Mouse (Mus musculus) liver, embryonic 14.5 days (tissue): ENCODE measurements around the gene Sf3b1. TPM values are rescaled to one million over a fixed set of nuclear protein-coding genes. Genes with fewer than 3 reads are reported as not detected.
A peak's percentile ranks its signal among the peaks of the same experiment; 100 is the strongest.
"Not testable (repeated sequence)": the region's sequence is repeated elsewhere in the genome, so short reads cannot be mapped to it uniquely, and the experiment has no call there.

Source experiments
- ATAC-seq: fragments of 200-750 bp; cut with Nextera tagmentation; 2 replicates; pipeline ENCODE4 v1.8.0; 2017; ENCODE audit warnings: moderate number of reproducible peaks, mild to moderate bottlenecking, moderate library complexity; ENCODE audit not compliant: insufficient read depth
- DNase-seq, 3 experiments: peaks; one replicate each; pipeline ENCODE4 v3.0.0-alpha.2; 2012 to 2013; ENCODE audit warnings: low read depth in 3 of 3, low spot score in 3 of 3
- H3K27ac ChIP-seq: fragments of 300-500 bp; sonication (generic); 2 replicates; pipeline ENCODE4 v1.5.1; 2014; ENCODE audit warnings: moderate library complexity, mild to moderate bottlenecking, control low read depth, inconsistent platforms
- H3K27me3 ChIP-seq: fragments of 300-500 bp; sonication (generic); 2 replicates; pipeline ENCODE4 v1.6.1; 2014; ENCODE audit warnings: mild to moderate bottlenecking, low read length, moderate library complexity; ENCODE audit not compliant: control insufficient read depth, insufficient read depth
- H3K36me3 ChIP-seq: fragments of 300-500 bp; sonication (generic); replicated peaks from 2 replicates; pipeline ENCODE4 v1.6.1; 2014; ENCODE audit warnings: low read depth; ENCODE audit not compliant: control insufficient read depth, insufficient read depth
- H3K4me1 ChIP-seq, 2 experiments: fragments of 200-500 bp in 1 of 2; fragments of 300-500 bp in 1 of 2; sonication (generic) in 1 of 2; replicated peaks; 2 replicates each; pipeline ENCODE4 v1.6.1; 2012 to 2014; ENCODE audit warnings: antibody characterized with exemption in 1 of 2, inconsistent platforms in 1 of 2, low read length in 1 of 2; ENCODE audit not compliant: control insufficient read depth in 2 of 2, insufficient read depth in 2 of 2
- H3K4me2 ChIP-seq: fragments of 300-500 bp; sonication (generic); 2 replicates; pipeline ENCODE4 v1.6.1; 2014; ENCODE audit warnings: low read depth, mild to moderate bottlenecking, control low read depth, moderate library complexity
- H3K4me3 ChIP-seq, 2 experiments: fragments of 200-500 bp in 1 of 2; fragments of 300-500 bp in 1 of 2; sonication (generic) in 1 of 2; 2 replicates each; pipeline ENCODE4 v1.5.1; 2012 to 2014; ENCODE audit warnings: low read depth in 2 of 2, low read length in 2 of 2, mild to moderate bottlenecking in 2 of 2, control low read depth in 1 of 2, inconsistent platforms in 1 of 2, moderate library complexity in 1 of 2; ENCODE audit not compliant: insufficient read depth in 1 of 2
- H3K9ac ChIP-seq: fragments of 300-500 bp; sonication (generic); replicated peaks from 2 replicates; pipeline ENCODE4 v1.6.1; 2014; ENCODE audit warnings: mild to moderate bottlenecking, control low read depth, moderate library complexity
- H3K9me3 ChIP-seq: fragments of 300-500 bp; sonication (generic); 2 replicates; pipeline ENCODE4 v1.6.1; 2016; ENCODE audit warnings: low read length, mixed read lengths; ENCODE audit not compliant: control insufficient read depth
- CTCF ChIP-seq: IDR thresholded peaks from 2 replicates; pipeline ENCODE4 v1.5.1; 2016; ENCODE audit warnings: antibody characterized with exemption, low read depth, control low read depth
- EP300 ChIP-seq: IDR thresholded peaks from 2 replicates; pipeline ENCODE4 v1.6.1; 2016; ENCODE audit warnings: antibody characterized with exemption, low read depth
- WGBS: fragments of 180-500 bp; shearing (Covaris S2); extraction: QIAGEN DNeasy Blood & Tissue Kit; methylation state at CpG from one replicate; pipeline ENCODE4 v1.1.7; 2014; ENCODE audit not compliant: insufficient replicate concordance; 5-methylcytosine and 5-hydroxymethylcytosine counted together
- polyA plus RNA-seq, 2 experiments: library from polyadenylated mRNA; depleted of rRNA in 1 of 2; stranded (reverse) in 1 of 2; unstranded in 1 of 2; fragments of >200 nt; fragmentation: Nextera tagmentation in 1 of 2; extraction: Ambion mirVana in 1 of 2; gene quantifications; 2 replicates each; pipeline versions ENCODE4 v1.2.1 to v1.2.3; 2012 to 2014

Sf3b1 gene
- polyA plus RNA-seq, 2 experiments: 45.0 to 122 TPM

- DNase-seq (no peak), ATAC-seq (no peak)
- no peaks in the 10 kb centered on the region for H3K4me1 ChIP-seq
- no peaks in the 10 kb centered on the region for H3K9me3 ChIP-seq
- 44% methylated on average over 3 of the region's 3 CpGs for whole genome bisulfite sequencing
- no peaks in the 10 kb centered on the region for H3K27me3 ChIP-seq
- H3K27ac ChIP-seq: no peak overlapping the region
- H3K9ac ChIP-seq: no peak overlapping the region
- H3K4me2 ChIP-seq: no peak overlapping the region
- H3K36me3 ChIP-seq: no peaks in the 10 kb centered on the region
- no peak overlapping the region for H3K4me3 ChIP-seq
- TF ChIP-seq CTCF (peak; percentile 54), EP300 (no peak)
Observed at GRCm38 (mm10) chr1:54958525-54958924, 68.8 kb downstream of the Sf3b1 start.

DNA sequence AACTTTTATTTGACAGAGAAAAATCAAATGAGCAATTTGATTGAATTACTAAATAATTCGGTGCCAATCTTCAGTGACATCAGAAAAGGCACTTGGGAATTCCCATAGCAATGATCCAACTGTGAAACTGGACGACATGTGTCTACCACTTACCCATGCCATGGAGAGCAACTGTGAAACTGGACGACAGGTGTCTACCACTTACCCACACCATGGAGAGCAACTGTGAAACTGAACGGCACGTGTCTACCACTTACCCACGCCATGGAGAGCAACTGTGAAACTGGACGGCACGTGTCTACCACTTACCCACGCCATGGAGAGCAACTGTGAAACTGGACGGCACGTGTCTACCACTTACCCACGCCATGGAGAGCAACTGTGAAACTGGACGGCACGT is 70.3 kb downstream of the Sf3b1 start:
- not testable (repeated sequence) for H3K4me3 ChIP-seq, H3K9ac ChIP-seq, H3K36me3 ChIP-seq, H3K27me3 ChIP-seq, H3K27ac ChIP-seq, H3K4me1 ChIP-seq, H3K9me3 ChIP-seq, DNase-seq, ATAC-seq, H3K4me2 ChIP-seq
- WGBS: 74% methylated on average over 11 of the region's 14 CpGs

DNA sequence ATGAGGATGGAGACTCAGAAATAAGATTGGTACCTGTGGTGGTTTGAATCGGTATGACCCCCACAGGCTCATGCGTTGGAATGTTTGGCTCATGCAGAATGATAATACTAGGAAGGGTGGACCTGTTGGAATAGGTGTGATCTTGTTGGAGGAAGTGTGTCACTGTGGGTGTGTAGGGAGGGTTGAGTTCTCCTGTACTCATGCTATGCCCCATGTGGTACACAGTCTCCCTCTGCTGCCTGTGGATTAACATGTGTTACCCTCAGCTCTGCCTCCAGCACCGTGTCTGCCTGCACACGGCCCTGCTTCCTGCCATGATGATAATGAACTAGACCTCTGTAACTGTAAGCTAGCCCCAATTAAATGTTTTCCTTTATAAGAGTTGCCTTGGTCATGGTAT is 72.4 kb downstream of the Sf3b1 start:
- no peaks in the 10 kb centered on the region for H3K4me1 ChIP-seq
- no peak for ATAC-seq
- no peaks in the 10 kb centered on the region for H3K9me3 ChIP-seq
- no peak for DNase-seq
- H3K27ac ChIP-seq: no peak overlapping the region
- H3K27me3 ChIP-seq: no peaks in the 10 kb centered on the region
- 47% methylated on average over 4 of the region's 4 CpGs for WGBS
- H3K4me3 ChIP-seq: no peak overlapping the region
- TF ChIP-seq EP300: no peak
- TF ChIP-seq CTCF: peak; percentile 20; the same call in 1 of the 2 replicates
- H3K9ac ChIP-seq: no peak overlapping the region
- H3K36me3 ChIP-seq: no peaks in the 10 kb centered on the region
- no peak overlapping the region for H3K4me2 ChIP-seq

DNA sequence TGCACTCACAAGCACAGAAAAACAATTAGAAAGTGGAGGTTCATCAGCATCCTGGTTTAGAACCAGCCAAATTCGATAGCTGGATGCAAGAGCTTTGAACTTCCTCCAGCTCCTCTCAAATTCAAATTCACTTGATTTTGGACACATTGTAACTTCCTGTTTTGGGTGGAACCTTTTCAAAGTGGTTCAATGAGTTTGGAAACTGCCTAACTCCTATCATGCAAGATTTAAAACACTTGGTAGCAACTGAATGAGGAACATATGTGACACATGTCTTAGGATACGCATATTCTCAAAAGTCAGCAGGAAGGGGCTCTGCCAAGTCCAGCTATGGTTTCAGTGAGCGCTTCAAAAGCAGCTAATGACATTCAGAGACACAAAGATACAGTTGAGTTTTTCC is 82.6 kb downstream of the Sf3b1 start:
- Histone ChIP-seq H3K4me1 (no peaks in the 10 kb centered on the region), H3K9me3 (no peaks in the 10 kb centered on the region), H3K4me2 (no peak overlapping the region), H3K9ac (no peak overlapping the region), H3K27me3 (no peaks in the 10 kb centered on the region), H3K27ac (no peak overlapping the region), H3K4me3 (no peak overlapping the region), H3K36me3 (no peaks in the 10 kb centered on the region)
- DNase-seq (no peak), ATAC-seq (no peak)
- WGBS: 59% methylated on average over 3 of the region's 3 CpGs
- no peak for TF ChIP-seq EP300
- TF ChIP-seq CTCF: no peak

GRCm38 (mm10) chr1:54935466-54935865 is 91.8 kb downstream of the Sf3b1 start:
- TF ChIP-seq CTCF (no peak), EP300 (no peak)
- WGBS: 56% methylated on average over 3 of the region's 3 CpGs
- Histone ChIP-seq H3K4me1 (no peaks in the 10 kb centered on the region), H3K9ac (no peak overlapping the region), H3K4me3 (no peak overlapping the region), H3K27ac (no peak overlapping the region), H3K4me2 (no peak overlapping the region), H3K27me3 (no peaks in the 10 kb centered on the region), H3K9me3 (no peaks in the 10 kb centered on the region), H3K36me3 (no peaks in the 10 kb centered on the region)
- ATAC-seq (no peak), DNase-seq (no peak)

Other genes with a start within 250 kb of the Sf3b1 start
- 3.1 and 4.2 TPM in 2 replicates for gene Ankrd44, start 101.1 kb downstream of the Sf3b1 start, polyA plus RNA-seq (2012; rRNA removed)
- gene Ankrd44, start 101.1 kb downstream of the Sf3b1 start, polyA plus RNA-seq (2014; fragmentation: Nextera tagmentation; extraction: Ambion mirVana): 4.5 and 6.1 TPM in 2 replicates
- 6.3 and 8.6 TPM in 2 replicates for gene Coq10b, start 25.3 kb upstream of the Sf3b1 start, polyA plus RNA-seq (2012; rRNA removed)
- 15.4 and 16.4 TPM in 2 replicates for gene Coq10b, start 25.3 kb upstream of the Sf3b1 start, polyA plus RNA-seq (2014; fragmentation: Nextera tagmentation; extraction: Ambion mirVana)
- gene Hspe1, start 60.7 kb upstream of the Sf3b1 start, polyA plus RNA-seq (2012; rRNA removed): 148 and 306 TPM in 2 replicates
- gene Hspe1, start 60.7 kb upstream of the Sf3b1 start, polyA plus RNA-seq (2014; fragmentation: Nextera tagmentation; extraction: Ambion mirVana): 396 and 414 TPM in 2 replicates
- 73.8 and 163 TPM in 2 replicates for gene Hspd1, start 60.8 kb upstream of the Sf3b1 start, polyA plus RNA-seq (2012; rRNA removed)
- gene Hspd1, start 60.8 kb upstream of the Sf3b1 start, polyA plus RNA-seq (2014; fragmentation: Nextera tagmentation; extraction: Ambion mirVana): 241 and 264 TPM in 2 replicates
- gene Mob4, start 103.8 kb upstream of the Sf3b1 start, polyA plus RNA-seq (2012; rRNA removed): 7.3 and 10.8 TPM in 2 replicates
- gene Mob4, start 103.8 kb upstream of the Sf3b1 start, polyA plus RNA-seq (2014; fragmentation: Nextera tagmentation; extraction: Ambion mirVana): 36.0 and 38.0 TPM in 2 replicates
- gene Rftn2, start 199.3 kb upstream of the Sf3b1 start, polyA plus RNA-seq (2012; rRNA removed): 0.28 and 0.38 TPM in 2 replicates
- gene Rftn2, start 199.3 kb upstream of the Sf3b1 start, polyA plus RNA-seq (2014; fragmentation: Nextera tagmentation; extraction: Ambion mirVana): 0.37 and 0.62 TPM in 2 replicates
- gene Mars2, start 209.7 kb upstream of the Sf3b1 start, polyA plus RNA-seq (2012; rRNA removed): 1.6 and 1.9 TPM in 2 replicates
- 2.1 and 2.2 TPM in 2 replicates for gene Mars2, start 209.7 kb upstream of the Sf3b1 start, polyA plus RNA-seq (2014; fragmentation: Nextera tagmentation; extraction: Ambion mirVana)